Mouse (Mus musculus) ES-E14 (cell line): Measurements from ENCODE around the gene Tarsl2. TPM values are rescaled to one million over a fixed set of nuclear protein-coding genes. Genes with fewer than 3 reads are reported as not detected.

Source experiments
- DNase-seq: peaks from one replicate; pipeline ENCODE4 v3.0.0-alpha.2; 2013; ENCODE audit warnings: low read depth, low spot score
- H3K27ac ChIP-seq: 2 replicates; pipeline ENCODE4 v1.5.1; 2012; ENCODE audit warnings: low read depth, mild to moderate bottlenecking, low read length, moderate library complexity, mixed read lengths; ENCODE audit not compliant: poor library complexity, insufficient read depth, severe bottlenecking
- H3K36me3 ChIP-seq: 2 replicates; pipeline ENCODE4 v1.6.1; 2012; ENCODE audit warnings: mild to moderate bottlenecking, low read length, moderate library complexity, mixed read lengths; ENCODE audit not compliant: control insufficient read depth, poor library complexity, insufficient read depth, severe bottlenecking
- H3K4me1 ChIP-seq, 2 experiments: fragments of 150-350 bp in 1 of 2; sonication (generic) in 1 of 2; 2 replicates each; pipeline ENCODE4 v1.6.1; 2012; ENCODE audit warnings: low read length in 2 of 2, mild to moderate bottlenecking in 1 of 2, mixed read lengths in 1 of 2; ENCODE audit not compliant: control insufficient read depth in 2 of 2, insufficient read depth in 2 of 2, poor library complexity in 1 of 2
- H3K4me3 ChIP-seq, 2 experiments: fragments of 150-350 bp in 1 of 2; sonication (generic) in 1 of 2; 2 replicates each; pipeline ENCODE4 v1.5.1; 2012; ENCODE audit warnings: low read length in 2 of 2, low read depth in 1 of 2, mild to moderate bottlenecking in 1 of 2, mixed read lengths in 1 of 2; ENCODE audit not compliant: insufficient read depth in 1 of 2, poor library complexity in 1 of 2, severe bottlenecking in 1 of 2
- H3K9ac ChIP-seq: 2 replicates; pipeline ENCODE4 v1.6.1; 2012; ENCODE audit warnings: low read depth, mild to moderate bottlenecking, low read length, mixed read lengths; ENCODE audit not compliant: poor library complexity, insufficient read depth, severe bottlenecking
- H3K9me3 ChIP-seq: fragments of 150-350 bp; sonication (generic); 2 replicates; pipeline ENCODE4 v1.6.1; 2012; ENCODE audit warnings: low read depth, mild to moderate bottlenecking, low read length; ENCODE audit not compliant: control insufficient read depth, insufficient read depth
- CHD2 ChIP-seq: IDR thresholded peaks from 2 replicates; pipeline ENCODE4 v1.6.1; 2014; ENCODE audit warnings: mild to moderate bottlenecking, low read depth, low read length, inconsistent platforms
- HCFC1 ChIP-seq: IDR thresholded peaks from 2 replicates; pipeline ENCODE4 v1.6.1; 2012; ENCODE audit warnings: low read length, inconsistent platforms, borderline replicate concordance; ENCODE audit not compliant: insufficient read depth
- MAFK ChIP-seq: IDR thresholded peaks from 2 replicates; pipeline ENCODE4 v1.6.1; 2014; ENCODE audit warnings: mild to moderate bottlenecking, low read depth, low read length, inconsistent platforms; ENCODE audit not compliant: insufficient read depth
- ZC3H11A ChIP-seq: IDR thresholded peaks from 2 replicates; pipeline ENCODE4 v1.6.1; 2012; ENCODE audit warnings: low read depth, mild to moderate bottlenecking, inconsistent platforms, low read length, borderline replicate concordance
- ZNF384 ChIP-seq: IDR thresholded peaks from 2 replicates; pipeline ENCODE4 v1.6.1; 2012; ENCODE audit warnings: low read depth, low read length, inconsistent platforms
- in situ Hi-C, 2 experiments: fragments of 600-800 bp; cut with MboI; formaldehyde crosslinking; loops; one replicate each; pipeline ENCODE4 v1.15.1; 2025; ENCODE audit warnings: low sequenced_read_pairs in 2 of 2, inconsistent platforms in 1 of 2; ENCODE audit not compliant: unreplicated experiment in 2 of 2
- total RNA-seq: library from RNA; depleted of rRNA; stranded (reverse); fragments of 300-350 nt; gene quantifications from 2 replicates; pipeline ENCODE4 v1.2.3, GENCODE M21; 2012

The Tarsl2 gene
- total RNA-seq, 1 experiment: 3.2 TPM

- H3K4me3 ChIP-seq: no peak overlapping the region
- no peaks in the 10 kb centered on the region for H3K36me3 ChIP-seq
- H3K9ac ChIP-seq: no peak overlapping the region
- no peak for TF ChIP-seq HCFC1
- no peak for TF ChIP-seq ZC3H11A
- no peak for TF ChIP-seq CHD2
- no peaks in the 10 kb centered on the region for H3K9me3 ChIP-seq
- peaks cover 0 to 9% of the 10 kb centered on the region in 2 experiments; a peak in 1 of 4 replicates for H3K4me1 ChIP-seq
- no peak for DNase-seq
- H3K27ac ChIP-seq: no peak overlapping the region
- in situ Hi-C loops: no loop called here
Observed at GRCm38 (mm10) chr7:65636356-65636880, 8.3 kb upstream of the Tarsl2 start.

- in situ Hi-C loops: no loop called here
- no peaks in the 10 kb centered on the region for H3K9me3 ChIP-seq
Observed at GRCm38 (mm10) chr7:65638170-65638770, 6.4 kb upstream of the Tarsl2 start.

GRCm38 (mm10) chr7:65639821-65640382 is 4.8 kb upstream of the Tarsl2 start:
- Histone ChIP-seq H3K27ac (no peak overlapping the region), H3K9ac (no peak overlapping the region), H3K4me1 (peaks cover 0 to 7% of the 10 kb centered on the region in 2 experiments; a peak in 1 of 4 replicates), H3K36me3 (no peaks in the 10 kb centered on the region), H3K4me3 (no peak overlapping the region), H3K9me3 (no peaks in the 10 kb centered on the region)
- in situ Hi-C loops: no loop called here
- TF ChIP-seq MAFK (no peak), ZNF384 (no peak), ZC3H11A (no peak), CHD2 (no peak), HCFC1 (no peak)
- no peak for DNase-seq

More at GRCm38 (mm10) chr7:65638170-65638770, 6.4 kb upstream of the Tarsl2 start:
- Histone ChIP-seq H3K4me3 (no peak overlapping the region), H3K9ac (no peak overlapping the region), H3K27ac (no peak overlapping the region), H3K4me1 (peaks cover 0 to 5% of the 10 kb centered on the region in 2 experiments; a peak in 1 of 4 replicates), H3K36me3 (no peaks in the 10 kb centered on the region)
- no peak for DNase-seq
- TF ChIP-seq ZNF384 (no peak), ZC3H11A (no peak), MAFK (no peak), CHD2 (no peak), HCFC1 (no peak)

GRCm38 (mm10) chr7:65640672-65641071 is 4.0 kb upstream of the Tarsl2 start:
- TF ChIP-seq CHD2: no peak
- no peak for TF ChIP-seq ZNF384
- no peak for TF ChIP-seq HCFC1
- no peak for TF ChIP-seq ZC3H11A
- TF ChIP-seq MAFK: no peak
- H3K4me3 ChIP-seq: no peak overlapping the region
- H3K36me3 ChIP-seq: no peaks in the 10 kb centered on the region
- no peak for DNase-seq
- no peak overlapping the region for H3K9ac ChIP-seq
- no peak overlapping the region for H3K27ac ChIP-seq
- peaks cover 0 to 3% of the 10 kb centered on the region in 2 experiments; a peak in 1 of 4 replicates for H3K4me1 ChIP-seq
- H3K9me3 ChIP-seq: no peaks in the 10 kb centered on the region
- in situ Hi-C loops: no loop called here
